Mouse (Mus musculus) gastrocnemius, adult 18-20 months (tissue): ENCODE measurements around the gene Unkl. TPM values are rescaled to one million over a fixed set of nuclear protein-coding genes. Genes with fewer than 3 reads are reported as not detected.

ENCODE experiments used
- DNase-seq: peaks from one replicate; pipeline ENCODE4 v3.0.0; 2021; ENCODE audit warnings: low spot score
- long read RNA-seq, 2 experiments: library from polyadenylated mRNA; stranded (forward); transcript quantifications; one replicate each; pipeline ENCODE4 v2.0.0; 2021
- total RNA-seq, 2 experiments: library from RNA; stranded (reverse); gene quantifications; 2 replicates each; pipeline ENCODE4 v1.2.3; 2021

Gene Unkl
- 1 to 10 TPM; 5.3 to 5.8 TPM for total RNA-seq
- long read RNA-seq, experiment 1, partial matches to known transcripts, result 0 of 2 reads
- long read RNA-seq, experiment 1, other reads (novel, unspliced or antisense), result 2 of 2 reads
- long read RNA-seq, experiment 2, full-length matches to known transcripts, result 1 of 4 reads
- long read RNA-seq, experiment 2, partial matches to known transcripts, result 1 of 4 reads
- long read RNA-seq, experiment 2, other reads (novel, unspliced or antisense), result 2 of 4 reads

- peak; percentile 55 for DNase-seq
Observed at GRCm38 (mm10) chr17:25188150-25189031, at the start of gene Unkl. Gene Unkl, plus strand, starts transcription at chr17:25188397.

DNA sequence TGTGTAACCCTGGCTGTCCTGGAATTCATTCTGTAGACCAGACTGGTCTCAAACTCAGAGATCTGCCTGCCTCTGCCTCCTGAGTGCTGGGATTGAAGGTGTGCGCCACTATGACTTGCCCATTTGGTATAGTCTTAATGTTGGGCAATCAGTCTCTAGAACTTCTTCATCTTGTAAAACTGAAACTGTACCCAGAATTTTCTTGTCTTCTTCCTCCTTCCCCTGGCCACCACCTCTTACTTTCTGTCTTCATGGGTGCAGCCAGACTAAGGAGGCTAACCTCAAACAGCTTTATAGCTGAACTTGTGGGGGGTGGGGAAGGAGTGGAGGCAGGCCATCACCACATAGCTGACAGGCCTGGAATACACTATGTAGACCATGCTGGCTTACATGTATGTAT is 49.4 kb upstream of the Unkl start:
- DNase-seq, result no peak

DNA sequence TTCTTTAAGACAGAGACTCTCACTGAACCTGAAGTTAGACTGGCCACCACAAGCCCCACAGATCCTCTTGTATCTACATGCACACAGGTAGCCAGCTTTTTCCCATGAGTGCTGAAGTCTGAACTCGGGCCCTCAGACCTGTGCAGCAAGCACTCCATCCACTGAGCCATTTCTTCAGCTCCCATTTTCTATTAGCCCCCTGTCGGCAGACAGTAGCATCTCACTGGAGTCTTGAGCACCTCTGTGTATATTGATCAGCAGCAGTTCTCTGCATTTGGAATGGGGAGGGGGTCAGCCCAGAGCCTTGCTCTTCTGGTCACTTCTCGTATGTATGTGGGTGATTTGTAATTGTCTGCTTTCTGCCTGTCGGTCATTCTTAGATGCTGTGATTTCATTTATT is 48.2 kb upstream of the Unkl start:
- DNase-seq, result no peak

DNA sequence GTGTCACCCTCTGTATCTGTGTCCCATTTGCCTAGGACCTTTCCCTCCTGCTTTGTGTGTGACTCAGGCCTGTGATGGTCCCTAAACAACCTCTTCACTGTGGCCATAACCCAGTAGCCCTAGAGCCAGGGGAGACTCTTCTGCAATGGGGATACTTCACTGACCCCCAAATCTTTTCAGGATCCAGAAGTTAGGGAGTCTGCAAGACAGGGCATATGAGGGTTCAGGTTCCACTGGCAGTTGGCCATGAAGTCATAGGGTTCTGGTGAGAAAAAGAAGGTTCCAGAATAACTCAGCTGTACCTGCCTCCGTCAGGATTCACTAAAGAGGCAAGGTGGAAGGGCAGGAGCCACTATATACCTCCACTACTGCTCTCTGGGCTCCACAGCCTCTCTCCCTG is 26.0 kb upstream of the Unkl start, which contains the start of gene Ccdc154:
TSS of gene Ccdc154 (plus strand) at position 301 of the 400 bp plus-strand sequence.
- DNase-seq, result no peak

GRCm38 (mm10) chr17:25163387-25163786 is 24.8 kb upstream of the Unkl start:
- DNase-seq, result no peak

GRCm38 (mm10) chr17:25164770-25165169 is 23.4 kb upstream of the Unkl start:
- DNase-seq, result no peak

- DNase-seq, result no peak
Observed at GRCm38 (mm10) chr17:25165970-25166671, 22.1 kb upstream of the Unkl start.

DNA sequence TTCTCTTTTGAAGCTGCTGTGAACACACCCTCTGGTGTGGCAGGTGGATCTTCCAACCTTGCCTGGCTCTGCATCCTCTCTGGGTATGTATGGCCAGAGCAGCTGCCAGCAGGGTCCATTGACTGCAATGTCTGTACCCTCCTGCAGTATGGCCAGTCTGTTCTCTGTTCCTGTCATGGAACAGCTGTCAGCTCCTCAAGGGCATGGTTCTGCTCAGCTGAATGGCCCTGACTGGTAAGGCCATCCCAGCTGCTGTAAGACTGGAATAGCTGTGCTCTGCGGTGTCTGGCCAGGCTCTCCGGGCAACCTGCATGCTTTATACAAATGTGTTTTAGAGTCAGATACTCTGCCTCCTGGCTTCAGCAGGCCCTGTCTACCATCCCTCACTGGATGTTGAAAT is 18.5 kb upstream of the Unkl start:
- no peak for DNase-seq

DNA sequence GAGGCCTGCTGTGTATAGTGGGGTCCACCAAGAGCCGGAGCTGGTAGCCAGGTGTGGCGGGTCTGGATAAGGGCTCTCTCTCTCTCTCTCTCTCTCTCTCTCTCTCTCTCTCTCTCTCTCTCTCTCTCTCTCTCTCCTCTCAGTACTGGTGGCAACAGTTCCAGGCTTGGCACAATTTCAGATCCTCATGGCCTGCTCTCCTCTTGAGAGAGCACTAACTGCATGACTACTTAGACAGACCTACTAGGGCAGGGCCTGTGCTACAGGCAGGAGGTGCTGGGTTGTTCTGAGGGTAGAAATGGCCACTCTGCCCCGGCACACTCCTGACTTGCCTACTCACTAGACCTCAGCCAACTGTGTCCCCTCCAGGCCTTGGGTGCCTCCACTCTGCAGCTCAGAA is 15.6 kb upstream of the Unkl start:
- DNase-seq, result no peak

GRCm38 (mm10) chr17:25175411-25175810 is 12.8 kb upstream of the Unkl start, which contains the start of gene Gm38655:
Gene Gm38655, minus strand, starts transcription at chr17:25175471.
- no peak for DNase-seq

- DNase-seq, result no peak
Observed at GRCm38 (mm10) chr17:25183232-25183631, 5.0 kb upstream of the Unkl start.

- peak; percentile 98 for DNase-seq
Observed at GRCm38 (mm10) chr17:25184129-25184691, 4.0 kb upstream of the Unkl start, which contains the start of gene BC003965. Gene BC003965, plus strand, starts transcription at chr17:25184554.

- DNase-seq, result no peak
Observed at GRCm38 (mm10) chr17:25184961-25185360, 3.2 kb upstream of the Unkl start.

GRCm38 (mm10) chr17:25187784-25188149 is 430 bp upstream of the Unkl start:
- DNase-seq, result no peak

DNA sequence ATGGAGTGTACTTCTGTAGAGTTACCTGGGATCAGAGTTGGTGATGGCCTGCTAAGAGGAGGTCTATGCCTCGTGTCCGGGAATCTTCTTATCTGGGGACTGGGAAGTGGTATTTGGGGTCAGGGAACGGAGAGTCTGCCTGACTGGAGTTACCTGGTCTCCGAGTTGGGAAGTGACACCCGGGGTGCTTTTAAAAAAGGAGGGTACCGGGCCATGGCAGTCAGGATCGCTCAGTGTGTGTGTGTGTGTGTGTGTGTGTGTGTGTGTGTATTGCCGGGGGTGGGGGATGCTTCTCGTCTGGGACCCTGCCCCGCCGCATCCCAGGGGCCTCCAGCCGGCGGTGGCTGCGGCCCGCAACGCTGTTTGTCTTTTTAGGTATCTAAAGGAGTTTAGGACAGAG is 894 bp downstream of the Unkl start:
- DNase-seq, result no peak

DNA sequence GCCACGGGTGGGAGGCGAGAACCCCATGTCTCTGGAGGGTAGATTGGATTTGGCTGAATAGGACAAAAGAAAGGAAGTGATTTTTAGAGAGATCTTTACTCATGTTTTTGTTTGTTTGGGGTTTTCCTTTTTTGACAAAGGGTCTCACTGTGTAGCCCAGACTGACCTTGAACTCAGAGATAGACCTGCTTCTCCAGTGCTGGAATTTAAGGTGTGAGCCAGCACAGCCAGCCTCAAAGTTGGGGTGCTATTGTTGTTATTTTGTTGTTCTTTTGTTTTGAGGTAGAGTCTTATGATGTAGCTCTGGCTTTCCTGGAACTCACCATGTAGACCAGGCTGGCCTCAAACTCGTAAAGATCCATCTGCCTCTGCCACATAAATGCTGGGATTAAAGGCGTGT is 14.2 kb downstream of the Unkl start:
- no peak for DNase-seq

GRCm38 (mm10) chr17:25210006-25210405 is 21.8 kb downstream of the Unkl start:
- no peak for DNase-seq

DNA sequence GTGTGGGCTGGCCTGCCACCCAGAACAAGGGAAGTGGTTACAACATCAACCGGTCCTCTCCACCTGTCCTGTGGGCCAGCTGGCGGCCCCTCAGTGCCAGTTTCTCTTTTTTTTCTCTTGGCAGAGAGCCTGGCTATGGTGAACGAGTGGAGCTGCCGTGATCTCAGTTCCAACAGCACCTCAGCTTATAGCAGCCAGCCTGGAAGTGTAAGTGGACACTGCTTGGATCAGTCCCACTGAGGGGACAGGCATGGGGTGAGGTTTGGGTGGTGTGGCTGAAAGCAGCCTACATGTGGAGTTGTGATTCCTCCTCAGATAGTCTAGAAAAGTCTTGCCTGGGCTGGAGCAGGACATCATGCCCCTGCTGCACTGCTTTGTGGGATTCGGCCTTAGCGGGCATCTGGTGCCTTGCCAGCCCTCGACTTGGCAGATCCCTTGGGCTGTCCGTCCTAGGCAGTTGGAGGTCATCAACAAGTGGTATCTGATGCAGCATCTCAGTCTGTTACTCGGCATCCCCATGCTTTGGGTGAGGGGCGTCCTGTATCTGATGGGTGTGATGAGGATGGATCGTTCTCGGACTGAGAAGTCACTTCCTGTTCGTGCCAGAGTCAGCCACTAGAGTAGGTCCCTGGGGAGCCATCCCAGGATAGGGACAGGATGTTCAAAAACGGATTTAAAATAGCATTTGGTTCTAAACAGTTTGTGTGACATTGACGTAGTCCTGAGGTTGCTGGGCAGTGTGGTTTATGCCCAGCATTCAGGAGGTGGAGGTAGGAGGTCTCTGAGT is 22.7 kb downstream of the Unkl start:
- peak; percentile 76 for DNase-seq

DNA sequence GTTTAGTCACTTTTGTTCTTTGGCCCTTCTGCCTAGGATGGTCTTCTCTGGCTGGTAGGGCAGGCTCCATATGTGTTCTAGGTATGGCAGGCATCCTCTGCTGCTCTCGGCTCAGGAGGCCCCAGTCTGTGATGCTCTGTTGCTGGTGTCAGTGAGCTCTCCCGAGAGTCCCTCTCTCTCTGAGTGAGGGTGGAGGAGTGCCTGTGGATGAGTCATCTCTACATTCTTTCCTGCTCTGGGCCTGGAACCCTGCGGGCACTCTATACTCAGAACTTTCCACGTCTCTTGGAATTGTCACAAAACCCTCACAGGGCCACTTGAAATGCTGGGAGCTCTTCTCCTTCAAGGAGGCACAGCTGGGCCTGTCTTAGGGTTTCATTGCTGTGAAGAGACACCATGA is 23.5 kb downstream of the Unkl start:
- DNase-seq, result no peak

- no peak for DNase-seq
Observed at GRCm38 (mm10) chr17:25215431-25215830, 27.2 kb downstream of the Unkl start.

DNA sequence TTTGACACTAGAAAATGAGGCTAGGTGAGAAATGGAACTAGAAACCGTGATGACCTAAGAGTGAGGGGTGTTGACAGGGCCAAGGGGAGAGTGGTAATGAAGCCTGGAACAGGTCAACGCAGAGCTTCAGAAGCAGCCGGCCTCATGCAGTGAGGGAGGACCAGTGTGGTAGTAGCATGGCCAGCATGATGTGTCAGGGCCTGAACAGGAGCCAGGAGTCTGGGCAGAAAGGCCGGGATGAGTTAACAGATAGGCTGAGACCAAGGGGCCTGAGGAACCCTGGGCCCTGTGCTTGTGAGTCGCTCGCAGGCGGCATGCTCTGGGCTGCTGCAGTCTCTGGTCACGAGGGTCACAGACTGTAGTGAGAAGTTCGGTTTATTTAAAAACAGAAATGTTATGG is 30.8 kb downstream of the Unkl start:
- no peak for DNase-seq
